Mouse (Mus musculus) retina, postnatal 7 days (tissue): ENCODE measurements at regions not wholly inside any gene's neighbourhood (a gene's known extent, or its start where the extent isn't known, plus 50 kb on each side); places are given as distances from the start of the nearest gene placed in this dataset.

ENCODE experiments used
- DNase-seq: peaks from one replicate; pipeline ENCODE4 v3.0.0-alpha.2; 2012; ENCODE audit warnings: low read depth, low spot score

GRCm38 (mm10) chr14:76295411-76296169, 119.2 kb upstream of the Tsc22d1 start:
- DNase-seq: no peak

GRCm38 (mm10) chr14:76297864-76298263, 116.9 kb upstream of the Tsc22d1 start:
- no peak for DNase-seq

DNA sequence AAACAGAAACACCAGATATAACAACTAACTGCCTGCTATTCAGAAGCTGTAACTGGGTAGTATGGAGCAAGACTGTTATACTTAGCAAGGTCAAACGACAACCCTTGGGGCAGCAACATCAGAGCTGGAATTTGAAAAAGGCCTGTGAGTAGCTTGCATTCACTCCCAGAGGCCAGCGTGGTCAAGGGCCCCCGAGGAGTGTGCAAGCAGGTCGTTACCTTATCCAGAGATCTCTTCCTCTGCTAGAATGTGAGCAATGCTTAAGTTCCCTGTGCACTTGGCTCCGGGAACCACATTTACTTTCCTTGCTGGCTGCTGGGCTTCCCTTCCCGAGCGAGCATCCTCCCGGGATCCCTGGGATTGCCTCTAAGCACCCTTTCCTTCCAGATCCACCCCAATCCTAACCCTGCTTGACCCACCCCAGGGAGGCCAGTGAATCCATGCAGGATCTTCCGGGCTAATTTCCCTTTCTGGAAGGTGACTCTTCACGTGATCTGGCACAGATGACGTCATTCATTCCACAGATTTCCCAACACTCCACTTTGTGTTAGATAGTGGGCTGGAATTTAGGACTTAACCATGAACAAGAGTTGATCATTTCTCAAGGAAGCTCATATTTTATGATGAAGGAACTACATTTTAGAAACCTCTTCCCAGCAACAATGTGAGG, 112.3 kb upstream of the Tsc22d1 start:
- DNase-seq: no peak

DNA sequence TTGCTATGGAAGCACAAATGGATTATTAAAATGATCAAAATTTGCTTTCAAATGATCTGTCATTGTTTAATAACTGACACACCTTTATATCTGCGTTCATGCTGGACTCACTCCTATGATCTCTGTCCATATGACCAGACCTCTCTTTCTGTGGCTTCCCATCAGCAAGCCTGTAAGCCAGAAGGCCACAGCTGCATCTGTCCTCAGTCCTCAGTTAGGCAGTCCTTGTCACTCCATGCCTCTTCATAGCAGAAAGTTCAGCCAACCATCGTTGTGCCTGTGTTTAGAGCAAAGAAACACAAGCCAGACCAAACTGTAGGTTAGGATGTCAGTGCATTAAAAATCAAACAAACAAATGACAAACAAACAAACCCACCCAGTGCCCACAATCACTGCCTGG, 107.2 kb upstream of the Tsc22d1 start:
- no peak for DNase-seq

GRCm38 (mm10) chr14:76308188-76308812, 106.5 kb upstream of the Tsc22d1 start:
- no peak for DNase-seq

DNA sequence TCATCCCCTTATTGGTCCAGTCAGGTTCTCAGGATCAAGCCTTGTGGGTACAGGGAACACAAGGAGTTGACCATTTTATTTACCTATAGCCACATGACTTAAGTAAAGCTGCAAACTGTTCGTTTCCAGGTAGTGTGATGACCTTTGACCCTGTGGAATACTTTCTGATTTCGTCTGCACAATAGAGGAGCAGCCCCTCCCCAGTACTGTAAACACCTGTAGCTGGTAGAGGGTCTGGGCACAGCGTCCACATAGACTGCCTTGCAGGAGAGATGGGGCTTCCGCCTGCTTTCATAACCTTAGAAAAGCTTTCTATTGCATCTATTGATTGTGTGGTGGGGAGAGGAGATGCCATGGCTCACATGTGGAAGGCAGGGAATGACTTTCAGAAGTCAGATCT, 105.2 kb upstream of the Tsc22d1 start:
- DNase-seq: no peak

DNA sequence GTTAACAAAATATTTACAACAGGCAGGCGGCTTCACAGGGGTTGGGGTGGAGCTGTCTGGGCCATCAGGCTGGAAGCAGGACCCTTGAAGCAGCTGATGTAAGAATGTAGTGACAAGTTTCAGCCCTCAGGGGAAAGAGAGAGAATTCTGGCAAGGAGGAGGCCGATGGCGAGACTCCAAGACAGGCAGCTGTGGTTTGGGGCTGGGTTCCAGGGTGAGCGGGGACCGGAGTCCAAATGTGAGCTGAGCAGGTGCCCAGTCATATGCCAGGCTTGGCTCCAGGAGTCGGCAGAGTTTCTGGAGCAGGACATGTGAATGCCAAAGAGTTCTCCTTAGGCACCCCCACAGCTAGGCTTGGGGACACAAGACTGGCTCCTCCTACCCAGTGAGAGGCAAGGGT, 104.5 kb upstream of the Tsc22d1 start:
- DNase-seq: no peak

DNA sequence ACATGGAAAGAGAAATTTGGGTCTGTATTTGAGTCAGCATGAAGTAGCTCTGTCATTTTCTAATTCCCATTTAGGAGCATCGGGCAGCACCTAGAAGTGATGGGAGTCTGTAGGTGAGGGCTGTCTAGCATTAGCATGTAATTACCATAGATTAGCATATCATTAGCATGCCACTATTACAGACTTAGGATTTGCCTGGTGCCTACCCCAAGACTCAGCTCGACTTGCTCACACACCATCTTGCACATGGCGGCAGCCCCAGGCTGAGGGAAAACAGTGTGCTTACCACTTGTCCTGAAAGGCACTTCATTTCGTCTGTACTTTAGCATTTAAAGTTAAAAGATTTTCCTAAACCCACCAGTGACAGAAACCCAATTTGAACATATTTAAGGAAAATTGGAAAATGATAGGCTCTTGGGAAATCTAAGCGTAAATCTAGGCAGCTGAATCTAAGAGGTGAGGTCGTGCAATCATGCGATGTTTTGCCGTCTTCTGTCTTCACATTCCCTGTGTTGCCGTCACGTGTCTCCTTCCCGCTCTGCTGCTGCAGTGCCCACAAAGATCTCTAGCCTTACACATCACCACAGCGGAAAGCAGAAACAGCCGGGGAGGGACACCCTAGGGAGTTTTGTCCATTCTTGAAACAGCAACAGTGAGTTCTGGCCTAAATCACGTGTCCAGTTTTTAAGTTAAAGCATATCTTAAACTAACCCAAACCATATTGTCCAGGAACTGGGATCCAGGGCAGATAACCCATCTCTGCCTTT, 101.2 kb upstream of the Tsc22d1 start:
- no peak for DNase-seq

DNA sequence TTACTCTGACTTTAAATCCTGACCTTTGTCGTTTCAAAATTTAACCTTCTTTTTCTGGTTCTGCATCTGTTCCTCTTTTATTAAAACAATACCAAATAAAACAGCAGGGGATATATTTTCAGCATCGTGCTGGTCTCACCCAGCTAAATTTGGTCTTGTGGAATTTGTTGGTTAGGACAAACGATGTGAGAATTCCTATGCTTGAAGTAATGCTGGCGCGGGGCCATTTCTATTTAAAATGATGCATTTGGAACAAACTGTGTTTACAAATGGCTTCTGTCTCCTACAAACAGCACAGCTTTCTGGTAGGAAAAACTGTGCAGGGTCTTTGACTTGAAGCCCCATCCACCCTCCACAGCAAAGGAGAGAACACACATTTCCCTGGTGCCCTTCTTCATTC, 96.3 kb upstream of the Tsc22d1 start:
- no peak for DNase-seq

GRCm38 (mm10) chr14:76324246-76324645, 90.5 kb upstream of the Tsc22d1 start:
- DNase-seq: no peak

GRCm38 (mm10) chr14:76329983-76330382, 84.8 kb upstream of the Tsc22d1 start:
- no peak for DNase-seq

DNA sequence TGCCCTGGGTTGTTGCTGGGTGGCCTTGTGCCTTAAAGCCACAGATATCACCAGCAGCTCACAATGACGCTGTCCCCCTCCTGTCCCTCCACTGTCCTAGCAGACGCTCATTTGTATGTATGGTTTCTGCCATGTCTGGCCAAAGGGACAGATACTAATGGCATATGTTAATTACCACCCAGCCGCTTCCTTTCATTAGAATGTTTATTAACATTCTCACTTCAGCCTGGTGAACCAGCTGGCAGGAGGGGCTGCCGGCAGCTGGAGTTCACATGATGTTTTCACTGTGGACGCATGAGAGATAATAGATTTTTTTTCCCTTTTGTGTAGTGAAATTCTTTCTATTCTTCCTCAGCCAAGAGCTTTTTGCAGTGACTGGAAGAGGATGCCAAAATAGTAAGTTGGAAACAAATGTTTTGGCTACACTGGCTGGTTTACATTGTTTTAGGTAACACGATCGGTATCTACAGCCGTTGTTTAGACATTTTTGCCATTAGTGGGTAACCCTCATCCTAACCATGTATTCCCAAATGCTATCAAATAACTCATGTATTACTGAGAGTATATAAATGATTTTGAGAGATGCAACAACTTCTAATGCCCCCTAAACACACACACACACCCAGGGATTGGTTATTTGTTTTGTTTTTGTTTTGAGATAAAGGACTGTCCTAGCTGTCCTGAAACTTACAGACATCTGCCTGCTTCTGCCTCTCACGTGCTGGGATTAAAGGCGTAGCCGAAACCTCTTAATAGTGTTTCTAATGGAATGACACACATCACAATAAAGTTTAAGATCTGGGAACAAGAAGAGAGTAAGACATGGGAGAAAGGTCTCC, 83.0 kb upstream of the Tsc22d1 start:
- DNase-seq: no peak

GRCm38 (mm10) chr14:76332336-76332703, 82.4 kb upstream of the Tsc22d1 start:
- DNase-seq: no peak

DNA sequence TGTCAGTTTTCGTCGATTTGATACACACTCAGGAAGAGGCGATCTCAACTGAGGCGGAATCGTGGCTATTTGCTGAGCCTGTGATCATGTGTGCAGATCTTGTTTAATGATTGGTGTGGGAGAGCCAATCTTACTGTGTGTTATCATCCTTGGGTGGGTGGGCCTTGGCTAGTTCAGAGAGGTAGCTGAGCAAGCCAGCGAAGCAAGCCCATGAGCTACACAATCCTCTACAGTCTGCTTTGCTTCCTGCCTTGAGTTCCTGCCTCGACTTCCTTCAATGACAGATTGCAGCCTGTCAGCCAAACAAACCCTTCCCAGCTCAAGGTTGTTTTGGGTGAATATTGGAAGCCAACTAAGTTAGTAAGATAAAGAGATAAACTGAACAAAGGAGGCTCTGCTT, 74.0 kb upstream of the Tsc22d1 start:
- DNase-seq: no peak

GRCm38 (mm10) chr14:76341226-76341625, 73.5 kb upstream of the Tsc22d1 start:
- DNase-seq: no peak

GRCm38 (mm10) chr14:76351856-76352255, 62.9 kb upstream of the Tsc22d1 start:
- no peak for DNase-seq

DNA sequence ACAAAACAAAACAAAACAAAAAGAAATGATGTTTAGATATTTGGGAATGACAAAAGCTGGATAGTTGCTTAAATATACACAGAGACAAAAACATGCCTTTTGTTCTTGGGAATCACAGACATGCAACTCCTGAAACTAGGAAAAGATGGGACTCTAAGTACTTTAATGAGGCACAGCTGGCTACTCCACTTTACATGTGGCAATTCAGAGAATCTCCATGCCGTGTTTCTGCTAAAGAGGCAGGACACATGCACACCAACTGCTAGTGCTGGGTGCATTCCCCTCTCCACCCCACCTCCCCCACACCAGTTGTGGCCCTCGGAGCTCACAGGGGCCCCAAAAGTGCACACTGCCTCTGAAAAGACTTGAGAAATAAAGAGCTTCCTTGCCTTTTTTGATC, 58.6 kb upstream of the Tsc22d1 start:
- no peak for DNase-seq

- no peak for DNase-seq
These were observed 54.8 kb upstream of the Tsc22d1 start for GRCm38 (mm10) chr14:76359837-76360410.

- DNase-seq: no peak
These were observed 50.7 kb upstream of the Tsc22d1 start for GRCm38 (mm10) chr14:76364034-76364433.
